Mouse (Mus musculus) liver, embryonic 16.5 days (tissue): ENCODE data around the gene Vmn2r15. TPM values are rescaled to one million over a fixed set of nuclear protein-coding genes. Genes with fewer than 3 reads are reported as not detected.

Experiments used
- ATAC-seq: fragments of 200-750 bp; cut with Nextera tagmentation; 2 replicates; pipeline ENCODE4 v1.8.0; 2017; ENCODE audit warnings: low read depth, mild to moderate bottlenecking, moderate number of reproducible peaks, moderate library complexity
- H3K27ac ChIP-seq: fragments of 300-500 bp; sonication (generic); 2 replicates; pipeline ENCODE4 v1.5.1; 2014; ENCODE audit warnings: mild to moderate bottlenecking, low read length
- H3K27me3 ChIP-seq: fragments of 300-500 bp; sonication (generic); 2 replicates; pipeline ENCODE4 v1.6.1; 2014; ENCODE audit warnings: low read depth, low read length, mixed read lengths; ENCODE audit not compliant: control insufficient read depth, insufficient read depth
- H3K36me3 ChIP-seq: fragments of 300-500 bp; sonication (generic); 2 replicates; pipeline ENCODE4 v1.6.1; 2014; ENCODE audit warnings: mild to moderate bottlenecking; ENCODE audit not compliant: control insufficient read depth, insufficient read depth
- H3K4me1 ChIP-seq: fragments of 300-500 bp; sonication (generic); 2 replicates; pipeline ENCODE4 v1.6.1; 2014; ENCODE audit warnings: low read depth, low read length, mixed read lengths; ENCODE audit not compliant: control insufficient read depth
- H3K4me2 ChIP-seq: fragments of 300-500 bp; sonication (generic); 2 replicates; pipeline ENCODE4 v1.6.1; 2014; ENCODE audit warnings: low read depth, low read length, mixed read lengths
- H3K4me3 ChIP-seq: fragments of 300-500 bp; sonication (generic); 2 replicates; pipeline ENCODE4 v1.5.1; 2014; ENCODE audit warnings: low read depth, mild to moderate bottlenecking, low read length
- H3K9ac ChIP-seq: fragments of 300-500 bp; sonication (generic); 2 replicates; pipeline ENCODE4 v1.6.1; 2014; ENCODE audit warnings: low read depth, low read length
- H3K9me3 ChIP-seq: fragments of 300-500 bp; sonication (generic); replicated peaks from 2 replicates; pipeline ENCODE4 v1.6.1; 2016; ENCODE audit warnings: low read length; ENCODE audit not compliant: control insufficient read depth
- WGBS: fragments of 180-500 bp; shearing (Covaris S2); extraction: QIAGEN DNeasy Blood & Tissue Kit; methylation state at CpG from one replicate; pipeline ENCODE4 v1.1.7; 2014; ENCODE audit not compliant: insufficient replicate concordance; 5-methylcytosine and 5-hydroxymethylcytosine counted together
- polyA plus RNA-seq: library from polyadenylated mRNA; unstranded; fragments of >200 nt; fragmentation: Nextera tagmentation; extraction: Ambion mirVana; gene quantifications from 2 replicates; pipeline ENCODE4 v1.2.1, GENCODE M21; 2015

Gene Vmn2r15
- not detected in 2 replicates for polyA plus RNA-seq

GRCm38 (mm10) chr5:109297544-109297943 is at the start of gene Vmn2r15:
Gene Vmn2r15, minus strand, starts transcription at chr5:109297644.
- no peak within 1 kb of the TSS for H3K4me3 ChIP-seq
- H3K4me1 ChIP-seq, result no peaks in the 10 kb centered on the region
- no peak within 1 kb of the TSS for H3K27ac ChIP-seq
- no peak for ATAC-seq
- no peak within 1 kb of the TSS for H3K4me2 ChIP-seq
- WGBS, result 28% methylated on average over 3 of the region's 3 CpGs
- H3K9me3 ChIP-seq, result no peaks in the 10 kb centered on the region
- H3K27me3 ChIP-seq, result no peaks in the 10 kb centered on the region
- H3K36me3 ChIP-seq, result no peaks in the 10 kb centered on the region
- H3K9ac ChIP-seq, result no peak within 1 kb of the TSS

GRCm38 (mm10) chr5:109329862-109330261 is 32.4 kb upstream of the Vmn2r15 start, which contains the start of gene Vmn2r16:
Gene Vmn2r16, plus strand, starts transcription at chr5:109330162.
- 33% methylated on average over 2 of the region's 2 CpGs for WGBS
- Histone ChIP-seq H3K9me3 (no peaks in the 10 kb centered on the region), H3K4me1 (no peaks in the 10 kb centered on the region), H3K27me3 (no peaks in the 10 kb centered on the region), H3K9ac (no peak within 1 kb of the TSS), H3K36me3 (no peaks in the 10 kb centered on the region), H3K4me3 (no peak within 1 kb of the TSS), H3K27ac (no peak within 1 kb of the TSS), H3K4me2 (no peak within 1 kb of the TSS)
- ATAC-seq, result no peak

- ATAC-seq, result no peak
- 63% methylated on average over 3 of the region's 3 CpGs for WGBS
- no peaks in the 10 kb centered on the region for H3K27me3 ChIP-seq
Measured at GRCm38 (mm10) chr5:109294655-109295054, 2.8 kb downstream of the Vmn2r15 start.

More at GRCm38 (mm10) chr5:109294655-109295054, 2.8 kb downstream of the Vmn2r15 start:
- Histone ChIP-seq H3K27ac (no peak overlapping the region), H3K4me1 (no peaks in the 10 kb centered on the region), H3K36me3 (no peaks in the 10 kb centered on the region), H3K4me2 (no peak overlapping the region), H3K9me3 (no peaks in the 10 kb centered on the region), H3K9ac (no peak overlapping the region), H3K4me3 (no peak overlapping the region)

Other genes starting within 250 kb of the Vmn2r15 start
- not detected in 2 replicates for gene Vmn2r11, start 238.1 kb downstream of the Vmn2r15 start, polyA plus RNA-seq
- gene Vmn2r12, start 199.7 kb downstream of the Vmn2r15 start, polyA plus RNA-seq, result not detected in 2 replicates
- gene Vmn2r13, start 105.4 kb downstream of the Vmn2r15 start, polyA plus RNA-seq, result not detected in 2 replicates
- not detected in 2 replicates for gene Vmn2r14, start 72.9 kb downstream of the Vmn2r15 start, polyA plus RNA-seq
- gene Vmn2r16, start 32.5 kb upstream of the Vmn2r15 start, polyA plus RNA-seq, result not detected in 2 replicates
- gene Vmn2r17, start 122.0 kb upstream of the Vmn2r15 start, polyA plus RNA-seq, result not detected in 2 replicates